Mouse (Mus musculus) cerebellum, adult 2 months (tissue): ENCODE results near the gene Ephb2. TPM values are rescaled to one million over a fixed set of nuclear protein-coding genes. Genes with fewer than 3 reads are reported as not detected.

Source experiments
- DNase-seq, 2 experiments: peaks; one replicate each; pipeline ENCODE4 v3.0.0; 2021
- H3K27ac ChIP-seq: fragments of 200-500 bp; 2 replicates; pipeline ENCODE4 v1.5.1; 2012; ENCODE audit warnings: low read length, control low read depth, inconsistent platforms; ENCODE audit not compliant: insufficient read depth
- H3K27me3 ChIP-seq: fragments of 200-500 bp; 2 replicates; pipeline ENCODE4 v1.6.1; 2012; ENCODE audit warnings: inconsistent platforms, mild to moderate bottlenecking, low read length, moderate library complexity; ENCODE audit not compliant: control insufficient read depth, insufficient read depth
- H3K4me1 ChIP-seq: fragments of 200-500 bp; 2 replicates; pipeline ENCODE4 v1.6.1; 2011; ENCODE audit warnings: low read length; ENCODE audit not compliant: control insufficient read depth, insufficient read depth
- H3K4me3 ChIP-seq: fragments of 200-500 bp; replicated peaks from 2 replicates; pipeline ENCODE3; 2011; ENCODE audit warnings: mild to moderate bottlenecking, low read depth, low read length, control low read depth; ENCODE audit not compliant: insufficient read depth
- CTCF ChIP-seq: fragments of 200-500 bp; IDR thresholded peaks from 2 replicates; pipeline ENCODE4 v1.5.1; 2011; ENCODE audit warnings: low read depth, mild to moderate bottlenecking, control low read depth, low read length, moderate library complexity, borderline replicate concordance; ENCODE audit not compliant: insufficient read depth
- POLR2A ChIP-seq: fragments of 200-500 bp; IDR thresholded peaks from 2 replicates; pipeline ENCODE4 v1.6.1; 2011; ENCODE audit warnings: low read length, control low read depth, borderline replicate concordance; ENCODE audit not compliant: insufficient read depth
- WGBS: fragments of 180-500 bp; shearing (Covaris S2); methylation state at CpG from one replicate; pipeline ENCODE4 v1.1.7; 2018; 5-methylcytosine and 5-hydroxymethylcytosine counted together
- polyA plus RNA-seq: library from polyadenylated mRNA; depleted of rRNA; stranded (reverse); fragments of >200 nt; gene quantifications from 2 replicates; pipeline ENCODE4 v1.2.3, GENCODE M21; 2012

The Ephb2 gene
- polyA plus RNA-seq, 1 experiment, result 29.1 TPM

GRCm38 (mm10) chr4:136865531-136865930 lies 29.7 kb upstream of the Ephb2 start:
- 73% methylated on average over 5 of the region's 5 CpGs for WGBS
- Histone ChIP-seq H3K27ac (no peak overlapping the region), H3K27me3 (no peaks in the 10 kb centered on the region), H3K4me1 (peaks cover 7% of the 10 kb centered on the region; the same call in 1 of the 2 replicates), H3K4me3 (no peak overlapping the region)
- TF ChIP-seq CTCF (no peak), POLR2A (no peak)
- no peak for DNase-seq

- H3K4me3 ChIP-seq, result no peak overlapping the region
- TF ChIP-seq CTCF (no peak), POLR2A (no peak)
- peaks cover 7% of the 10 kb centered on the region; the same call in 1 of the 2 replicates for H3K4me1 ChIP-seq
- no peak for DNase-seq
- H3K27me3 ChIP-seq, result no peaks in the 10 kb centered on the region
- no peak overlapping the region for H3K27ac ChIP-seq
- WGBS, result 28% methylated on average over 15 of the region's 15 CpGs
Measured at GRCm38 (mm10) chr4:136864751-136865470, 29.1 kb upstream of the Ephb2 start.

- DNase-seq, result no peak
- WGBS, result 54% methylated on average over 9 of the region's 9 CpGs
- peaks cover 7% of the 10 kb centered on the region; the same call in 1 of the 2 replicates for H3K4me1 ChIP-seq
Measured at GRCm38 (mm10) chr4:136863517-136863916, 27.7 kb upstream of the Ephb2 start.

GRCm38 (mm10) chr4:136862411-136862810 lies 26.6 kb upstream of the Ephb2 start:
- Histone ChIP-seq H3K4me3 (no peak overlapping the region), H3K4me1 (no peaks in the 10 kb centered on the region), H3K27me3 (no peaks in the 10 kb centered on the region), H3K27ac (no peak overlapping the region)
- no peak for DNase-seq
- no peak for TF ChIP-seq CTCF
- TF ChIP-seq POLR2A, result no peak
- 95% methylated on average over 2 of the region's 2 CpGs for WGBS

More at GRCm38 (mm10) chr4:136863517-136863916, 27.7 kb upstream of the Ephb2 start:
- Histone ChIP-seq H3K4me3 (no peak overlapping the region), H3K27me3 (no peaks in the 10 kb centered on the region), H3K27ac (no peak overlapping the region)
- no peak for TF ChIP-seq CTCF
- no peak for TF ChIP-seq POLR2A

GRCm38 (mm10) chr4:136861806-136862205 lies 26.0 kb upstream of the Ephb2 start:
- no peak overlapping the region for H3K4me3 ChIP-seq
- H3K27ac ChIP-seq, result no peak overlapping the region
- H3K27me3 ChIP-seq, result no peaks in the 10 kb centered on the region
- TF ChIP-seq POLR2A (no peak), CTCF (no peak)
- no peak for DNase-seq
- no peaks in the 10 kb centered on the region for H3K4me1 ChIP-seq
- 29% methylated on average over 17 of the region's 17 CpGs for WGBS

- 0 out of 2 replicates have a peak, but pooled peaks have one; percentile 4 for TF ChIP-seq CTCF
- TF ChIP-seq POLR2A, result no peak
- no peaks in the 10 kb centered on the region for H3K27me3 ChIP-seq
- H3K4me3 ChIP-seq, result no peak overlapping the region
- 86% methylated on average over 7 of the region's 7 CpGs for WGBS
- no peaks in the 10 kb centered on the region for H3K4me1 ChIP-seq
- H3K27ac ChIP-seq, result no peak overlapping the region
- DNase-seq, result no peak
Measured at GRCm38 (mm10) chr4:136860022-136860421, 24.2 kb upstream of the Ephb2 start.

GRCm38 (mm10) chr4:136855081-136855480 lies 19.3 kb upstream of the Ephb2 start:
- no peak for DNase-seq
- Histone ChIP-seq H3K4me1 (no peaks in the 10 kb centered on the region), H3K4me3 (no peak overlapping the region), H3K27me3 (no peaks in the 10 kb centered on the region), H3K27ac (no peak overlapping the region)
- WGBS, result 43% methylated on average over 6 of the region's 6 CpGs
- TF ChIP-seq CTCF, result 0 out of 2 replicates have a peak, but pooled peaks have one; percentile 23
- TF ChIP-seq POLR2A, result no peak

GRCm38 (mm10) chr4:136852989-136853388 lies 17.2 kb upstream of the Ephb2 start:
- WGBS, result 91% methylated on average over 12 of the region's 12 CpGs
- Histone ChIP-seq H3K4me3 (no peak overlapping the region), H3K27ac (no peak overlapping the region), H3K4me1 (peaks cover 5% of the 10 kb centered on the region), H3K27me3 (no peaks in the 10 kb centered on the region)
- no peak for DNase-seq
- no peak for TF ChIP-seq CTCF
- no peak for TF ChIP-seq POLR2A
